Mouse (Mus musculus): ENCODE results near the gene Met.

The Met gene

DNA sequence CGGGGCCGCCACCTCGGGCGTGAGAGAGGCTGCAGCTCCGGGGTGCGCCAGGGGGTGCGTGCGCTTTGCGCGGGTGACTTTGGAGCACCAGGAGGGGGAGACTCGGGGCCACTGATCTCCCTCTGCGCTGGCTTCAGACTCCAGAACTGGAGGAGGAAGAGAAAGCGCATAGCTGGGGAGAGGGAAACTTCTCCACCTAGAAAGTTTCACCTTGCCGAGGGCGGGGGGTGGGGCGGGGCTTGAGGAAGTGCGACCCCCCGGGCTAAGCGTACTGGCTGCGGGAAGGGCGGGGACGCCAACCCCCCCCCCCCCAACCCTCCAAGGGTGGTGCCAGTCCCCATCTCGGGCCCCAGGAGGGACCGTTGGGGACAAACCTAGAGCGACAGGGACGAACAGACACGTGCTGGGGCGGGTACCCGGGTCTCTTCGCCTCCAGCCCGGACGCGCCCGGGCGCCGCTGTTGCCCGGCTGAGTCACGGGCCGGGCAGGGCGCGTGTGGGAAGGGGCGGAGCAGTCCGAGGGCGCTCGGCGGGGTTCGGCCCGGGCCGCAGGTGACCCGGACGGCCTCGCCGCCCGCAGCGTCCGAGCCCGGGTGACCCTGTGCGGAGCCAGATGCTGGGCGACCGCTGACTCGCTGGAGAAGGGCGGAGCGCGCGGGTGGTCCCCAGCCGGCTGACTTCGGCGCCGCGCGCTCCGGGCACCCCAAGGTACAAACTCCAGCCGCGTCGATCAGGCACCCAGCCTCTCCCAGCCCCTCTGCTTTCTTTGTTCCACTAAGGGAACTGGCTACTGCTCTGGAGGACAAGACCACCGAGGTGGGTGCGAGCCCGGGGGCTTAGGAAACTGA is at the start of gene Met:
TSS of gene Met (plus strand) at position 367 of the 847 bp plus-strand sequence.
- DNase-seq (ENCODE audit: low spot score in 2 of 2): no peak

DNA sequence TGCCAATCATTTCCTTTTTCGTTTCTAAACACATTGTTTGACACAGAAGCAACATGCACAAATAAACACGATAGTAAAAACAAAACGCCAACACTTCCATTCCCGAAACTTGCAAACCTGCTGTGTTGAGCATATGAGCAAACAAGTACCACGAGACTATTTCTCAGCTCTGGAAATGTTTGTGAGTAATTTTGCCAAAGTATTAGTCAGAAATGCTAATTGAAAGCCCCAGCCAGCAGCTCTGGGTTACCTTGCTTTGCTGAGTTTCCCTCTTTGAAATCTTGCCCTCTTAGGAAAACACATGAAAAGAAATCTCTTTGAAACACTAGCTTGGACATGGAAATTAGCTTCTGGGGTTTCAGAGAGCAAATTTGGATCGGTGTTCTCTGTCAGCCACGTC is 45.4 kb upstream of the Met start:
- DNase-seq (ENCODE audit: low spot score in 2 of 2): no peak

DNA sequence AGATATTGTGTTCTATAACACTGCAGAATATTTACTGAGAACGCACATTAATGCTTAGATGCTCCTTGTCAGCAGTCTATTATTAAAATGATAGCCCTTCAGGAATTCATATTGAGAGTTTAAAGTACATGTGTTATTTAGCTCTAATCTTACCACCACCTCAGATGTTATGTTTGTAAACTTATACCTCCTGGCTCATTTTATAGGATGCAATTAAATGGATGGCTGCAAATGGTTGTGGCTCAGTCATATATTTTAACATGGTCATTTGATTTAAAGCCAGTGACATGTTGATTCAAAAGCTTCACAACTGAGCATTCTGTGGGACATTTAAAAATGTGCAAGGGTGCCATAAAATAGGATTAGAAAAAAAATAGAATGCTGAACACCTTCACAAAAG is 41.2 kb upstream of the Met start:
- no peak for DNase-seq (ENCODE audit: low spot score in 2 of 2)

DNA sequence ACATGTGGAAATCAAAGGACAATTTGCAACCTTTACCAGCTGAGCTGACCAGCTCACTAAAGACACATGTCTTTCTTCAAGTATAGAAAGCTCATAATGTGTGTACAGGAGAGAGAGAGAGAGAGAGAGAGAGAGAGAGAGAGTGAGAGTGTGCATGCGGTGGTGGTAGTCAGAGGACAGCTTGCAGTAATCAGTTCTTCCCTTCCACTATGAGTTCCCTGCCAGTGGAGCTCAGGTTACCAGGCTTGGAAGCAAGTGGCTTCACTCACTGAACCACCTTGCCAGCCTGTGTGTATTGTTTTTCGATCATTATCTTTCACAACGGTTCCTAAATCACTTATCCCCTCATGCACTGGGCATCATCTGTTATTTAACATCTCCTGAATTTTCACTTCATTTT is 34.6 kb upstream of the Met start:
- DNase-seq (ENCODE audit: low spot score in 2 of 2): no peak

DNA sequence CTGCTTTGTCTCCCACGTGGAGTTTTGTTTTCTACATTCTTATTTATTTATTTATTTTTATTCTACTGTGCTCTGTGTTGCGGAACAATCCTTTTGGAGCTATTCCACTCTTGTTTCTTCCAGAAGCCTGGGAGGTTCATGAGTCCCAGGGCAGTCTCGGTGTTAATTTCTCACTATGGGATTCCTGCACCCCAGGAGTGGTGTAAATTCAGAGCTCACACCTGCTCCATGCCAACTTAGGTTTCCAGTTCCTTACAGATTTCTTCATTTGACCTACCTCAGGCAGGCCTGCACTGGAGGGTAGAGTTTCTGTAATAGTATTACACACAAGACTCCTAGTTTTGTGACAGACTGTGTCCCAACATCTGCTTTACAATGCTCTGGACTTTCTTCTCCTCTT is 34.0 kb upstream of the Met start:
- DNase-seq (ENCODE audit: low spot score in 2 of 2): no peak

DNA sequence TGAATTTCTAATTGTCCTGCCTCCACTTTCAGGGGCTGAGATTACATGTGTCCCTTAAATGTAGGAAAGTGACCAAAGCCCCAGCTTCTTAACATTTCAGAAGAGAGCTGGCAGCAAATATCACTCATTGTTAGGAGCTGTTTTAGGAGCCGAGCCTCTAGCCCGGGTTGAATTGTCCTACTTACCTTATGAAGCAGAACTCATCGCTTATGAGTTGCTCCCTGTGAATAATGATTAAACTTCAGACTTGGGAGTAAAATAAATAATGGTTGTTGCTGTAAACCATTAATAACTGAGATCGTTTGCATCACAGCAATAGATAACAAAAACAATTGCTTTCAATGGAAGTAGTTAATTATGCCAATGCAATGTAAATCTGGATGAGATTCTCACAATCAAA is 20.3 kb upstream of the Met start:
- no peak for DNase-seq (ENCODE audit: low spot score in 2 of 2)

DNA sequence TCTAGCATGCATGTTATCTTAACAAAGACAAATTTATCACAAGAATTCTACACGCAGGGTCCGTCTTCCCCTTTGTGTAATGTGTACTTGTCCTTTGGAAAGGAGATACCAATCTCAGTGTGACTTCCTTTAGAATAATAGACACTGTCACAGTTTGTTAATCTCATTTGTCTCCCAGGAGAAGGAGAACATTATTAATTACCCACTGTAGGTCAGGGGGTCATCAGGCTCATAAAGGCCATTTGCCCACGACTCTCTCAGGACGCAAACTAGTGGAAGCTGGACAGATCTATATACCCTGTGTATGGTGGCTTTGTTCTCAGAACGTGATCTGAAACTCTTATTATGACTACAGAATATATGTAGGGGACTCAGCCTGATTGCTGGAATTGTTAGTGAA is 12.3 kb upstream of the Met start:
- DNase-seq (ENCODE audit: low spot score in 2 of 2): no peak

DNA sequence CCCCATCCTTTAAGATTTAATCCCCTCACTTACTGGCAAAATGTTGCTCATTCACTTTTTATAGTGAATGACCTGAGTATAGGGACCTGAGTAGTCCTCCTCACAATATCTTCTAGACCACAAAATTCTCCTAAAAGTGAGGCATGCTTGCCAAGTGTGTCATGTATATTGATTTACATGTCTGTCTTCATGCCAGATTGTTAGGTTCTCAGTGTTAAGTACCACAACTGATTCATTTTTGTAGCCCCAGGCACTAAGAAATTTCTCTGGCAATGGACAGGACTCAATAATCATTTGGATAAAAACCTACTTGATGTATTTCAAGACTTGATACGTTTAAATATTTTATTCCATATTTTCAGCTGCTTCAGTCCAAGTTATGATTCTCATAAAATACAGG is 8.5 kb upstream of the Met start:
- DNase-seq (ENCODE audit: low spot score in 2 of 2): no peak

DNA sequence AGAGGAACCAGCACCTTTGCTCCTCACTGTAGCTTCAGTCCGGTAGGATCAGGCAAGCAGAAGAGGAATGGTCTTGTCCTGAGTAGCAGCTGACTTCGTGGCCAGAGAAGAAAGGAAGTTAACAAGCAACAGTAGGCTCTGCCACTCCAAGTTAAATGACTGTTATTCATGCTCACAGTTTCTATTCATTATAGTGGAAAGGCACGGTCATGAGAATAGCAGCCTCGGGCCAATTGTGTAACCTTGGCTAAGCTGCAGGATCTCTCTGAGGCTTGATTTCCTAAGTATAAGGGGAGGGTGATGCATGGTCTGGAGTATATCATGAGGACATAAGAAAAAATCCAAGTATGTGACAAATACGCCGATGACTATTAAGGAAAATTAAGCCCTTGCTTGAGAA is 4.0 kb upstream of the Met start:
- DNase-seq (ENCODE audit: low spot score in 2 of 2): no peak

DNA sequence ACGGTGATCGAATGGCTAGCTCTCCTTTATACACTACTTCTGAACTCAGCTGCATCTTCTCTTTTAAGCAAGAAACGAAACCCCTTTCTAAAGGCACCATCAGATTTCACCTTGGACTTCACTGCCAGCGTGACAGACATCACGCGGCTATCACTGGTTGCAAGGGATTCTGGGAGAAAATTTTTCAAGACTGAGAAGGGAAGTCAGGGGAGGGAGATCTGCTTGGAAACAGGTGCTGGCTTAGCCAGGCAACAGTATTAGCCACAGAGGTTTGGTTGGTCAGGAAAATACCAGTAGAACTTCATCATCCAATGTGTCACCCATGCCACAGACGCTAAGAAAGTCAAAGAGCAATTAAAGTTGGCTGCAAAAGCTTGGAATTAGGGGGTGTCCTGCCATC is 2.2 kb upstream of the Met start:
- DNase-seq (ENCODE audit: low spot score in 2 of 2): no peak

DNA sequence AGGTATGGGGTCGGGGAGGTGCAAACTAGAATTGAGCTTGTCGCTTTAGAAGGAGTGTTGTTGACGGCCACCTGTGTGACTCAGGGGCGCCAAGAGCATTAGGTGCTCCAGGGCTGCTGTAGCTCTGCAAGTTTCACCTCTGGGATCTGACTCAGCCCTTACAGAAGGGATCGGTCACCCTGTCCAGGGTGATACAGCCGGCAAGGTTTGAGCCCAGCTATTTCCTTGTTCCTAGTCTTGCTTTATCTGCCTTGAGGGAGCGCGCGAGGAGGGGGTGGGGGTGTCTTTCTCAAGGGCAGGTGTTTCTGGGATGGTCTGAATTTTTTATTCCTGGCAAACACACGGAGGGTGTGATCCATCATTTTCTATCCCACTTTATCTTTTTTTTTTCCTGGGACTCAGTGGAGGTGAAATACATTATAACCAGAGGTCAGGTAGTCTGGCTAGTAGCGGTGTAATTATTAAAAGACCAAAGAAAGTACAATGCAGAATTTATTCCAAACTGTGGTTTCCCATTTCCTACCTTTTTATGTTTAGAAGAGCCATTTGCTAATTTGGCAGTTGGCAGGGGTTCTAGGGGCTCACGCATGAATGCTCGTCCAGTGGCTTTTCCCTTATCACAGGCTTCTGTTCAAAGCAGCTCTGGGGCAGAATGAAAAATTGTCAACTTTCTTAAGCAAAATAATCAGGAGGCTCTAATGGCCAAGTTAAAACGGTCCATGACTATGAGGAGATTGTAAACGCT is 853 bp downstream of the Met start:
- DNase-seq (ENCODE audit: low spot score in 2 of 2): no peak

DNA sequence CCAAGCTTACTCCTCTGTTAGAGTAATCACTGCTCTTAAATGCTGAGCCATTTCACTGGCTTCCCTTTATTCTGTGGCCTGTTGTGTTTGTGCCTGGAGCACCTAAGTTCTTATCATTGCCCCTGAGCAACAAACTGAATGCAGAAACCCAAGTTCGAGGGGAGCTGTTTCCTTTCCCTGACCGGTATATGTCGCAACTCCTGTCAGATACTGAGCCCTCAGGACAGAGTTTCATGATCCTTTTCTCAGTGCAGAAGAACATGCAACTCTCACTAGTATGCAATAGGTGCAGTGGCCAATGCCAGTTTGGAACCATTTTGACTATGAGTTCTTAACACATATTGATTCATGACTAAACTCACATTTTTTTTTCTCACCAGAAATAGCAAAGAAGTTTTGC is 2.9 kb downstream of the Met start:
- no peak for DNase-seq (ENCODE audit: low spot score in 2 of 2)

DNA sequence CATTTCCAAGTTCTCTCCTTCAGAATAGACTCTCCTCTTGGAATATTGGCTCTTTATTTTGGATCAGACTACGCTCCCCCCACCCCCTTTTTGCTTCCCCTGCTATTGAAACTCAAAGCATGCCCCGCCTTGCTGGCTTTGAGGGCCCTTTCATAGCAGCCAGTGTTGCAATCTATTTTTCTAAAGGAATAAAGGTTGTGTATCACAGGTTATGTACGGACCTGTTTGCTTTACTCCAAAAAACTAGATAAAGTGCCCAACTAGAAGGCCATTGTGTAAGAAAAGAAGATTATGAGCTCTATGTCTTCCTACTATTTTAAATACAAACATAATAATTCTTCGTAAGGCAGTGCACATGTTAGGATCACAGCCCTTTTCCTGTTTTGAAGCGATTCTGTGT is 5.4 kb downstream of the Met start:
- DNase-seq (ENCODE audit: low spot score in 2 of 2): no peak

DNA sequence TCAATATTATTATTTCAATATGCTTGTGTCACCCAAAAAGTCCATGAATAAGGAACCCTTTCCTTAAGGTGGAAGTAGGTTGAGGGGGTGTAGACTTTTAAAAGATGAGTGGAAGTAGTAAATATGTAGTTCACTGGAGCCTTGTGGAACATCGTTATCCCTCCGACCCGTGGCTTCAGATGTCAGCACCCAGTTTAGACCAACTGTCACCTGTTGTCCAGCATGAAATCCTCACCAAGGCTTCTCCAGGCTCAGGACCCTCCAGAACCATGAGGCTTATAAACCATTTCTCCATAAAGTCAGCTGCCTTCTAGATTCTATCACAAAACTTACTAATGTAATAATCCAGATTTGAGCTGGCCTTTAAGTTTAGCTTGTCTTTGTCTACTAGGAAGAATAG is 9.5 kb downstream of the Met start:
- DNase-seq (ENCODE audit: low spot score in 2 of 2): no peak

DNA sequence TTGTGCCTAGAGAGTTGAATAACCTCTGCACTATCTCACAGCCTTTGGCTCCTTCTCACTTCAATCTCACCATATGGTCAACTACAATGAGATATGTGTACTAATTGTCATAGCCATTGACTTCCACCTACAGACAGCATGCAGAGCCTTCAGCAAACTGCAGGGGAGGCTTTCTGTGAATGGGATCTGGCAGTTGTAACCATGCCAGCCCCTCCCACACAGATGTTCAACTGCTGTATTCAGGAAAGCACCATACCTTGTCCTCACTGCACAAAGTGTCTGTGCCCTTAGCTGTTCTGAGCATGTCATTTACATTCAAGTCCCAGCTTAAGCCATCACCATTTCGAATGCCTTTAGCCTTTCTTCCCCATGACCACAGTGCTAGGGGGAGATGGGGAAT is 14.2 kb downstream of the Met start:
- no peak for DNase-seq (ENCODE audit: low spot score in 2 of 2)

DNA sequence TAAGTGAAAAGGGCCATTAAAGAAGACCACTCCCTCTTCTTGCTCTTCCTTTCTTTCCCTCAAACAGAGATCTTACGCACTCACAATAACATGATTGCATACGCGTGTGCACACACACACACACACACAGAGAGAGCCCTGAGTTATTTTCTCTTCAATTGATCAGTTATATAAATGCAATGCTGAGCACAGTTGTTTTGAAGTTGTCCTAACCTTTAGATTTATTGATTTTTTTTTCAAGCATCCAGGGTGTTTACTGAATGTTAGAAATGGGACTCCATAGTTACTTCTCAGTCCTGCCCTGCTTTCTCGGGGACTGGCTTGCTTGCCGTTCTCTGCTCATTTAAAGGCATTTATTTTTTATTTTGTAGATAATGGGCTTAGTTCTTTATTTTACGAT is 14.7 kb downstream of the Met start:
- no peak for DNase-seq (ENCODE audit: low spot score in 2 of 2)

DNA sequence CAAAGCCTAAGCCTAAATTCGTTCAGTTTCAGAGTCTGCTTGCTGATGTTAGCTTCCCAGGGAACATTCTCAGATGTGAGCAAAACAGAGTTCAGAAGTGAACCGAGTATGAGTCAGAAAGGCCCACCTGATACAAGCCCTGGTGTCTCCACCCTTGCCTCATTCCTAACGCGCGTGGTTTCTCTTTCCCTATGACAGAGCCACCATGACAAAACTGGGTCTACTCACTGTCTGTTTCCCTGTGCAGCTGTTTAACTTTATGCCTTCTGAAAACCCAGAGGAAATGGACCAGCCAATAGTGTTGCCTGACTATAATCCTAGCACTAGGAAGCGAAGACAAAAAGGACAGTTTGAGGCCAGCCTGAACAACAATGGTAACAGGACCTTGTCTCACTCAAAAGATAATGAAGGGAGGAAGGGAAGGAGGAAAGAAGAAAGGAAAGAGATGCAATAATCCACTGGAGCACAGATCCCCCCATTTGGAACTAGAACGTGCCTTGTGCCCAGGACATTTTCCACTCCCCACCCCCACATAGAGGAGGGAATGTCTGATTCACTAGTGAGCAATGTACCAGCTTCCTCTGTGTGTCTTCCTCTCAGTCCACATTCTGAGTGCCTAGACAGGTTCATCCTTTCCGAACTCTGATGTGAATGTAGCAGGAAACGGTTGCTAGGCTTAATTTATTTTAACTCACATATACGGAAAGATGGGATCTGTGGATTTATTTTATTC is 15.4 kb downstream of the Met start:
- no peak for DNase-seq (ENCODE audit: low spot score in 2 of 2)

DNA sequence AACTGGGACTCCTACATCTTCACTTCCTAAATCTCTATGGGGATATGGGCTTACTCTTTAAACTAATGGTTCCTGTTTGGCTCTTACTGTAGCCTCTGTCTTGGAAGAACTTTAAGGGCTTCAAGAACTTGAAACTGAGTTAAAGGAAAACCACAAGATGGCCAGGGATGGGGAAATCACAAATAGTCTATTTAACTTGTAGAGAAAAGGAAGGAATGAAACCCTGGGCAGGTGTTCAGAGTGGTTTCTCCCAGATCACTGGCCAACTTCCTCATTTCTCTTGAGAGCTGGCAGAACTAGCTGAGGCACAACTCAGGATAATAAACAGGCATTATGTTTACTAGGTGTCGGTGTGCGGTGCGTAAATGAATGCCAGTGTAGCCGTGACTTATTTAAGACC is 17.5 kb downstream of the Met start:
- DNase-seq (ENCODE audit: low spot score in 2 of 2): no peak

DNA sequence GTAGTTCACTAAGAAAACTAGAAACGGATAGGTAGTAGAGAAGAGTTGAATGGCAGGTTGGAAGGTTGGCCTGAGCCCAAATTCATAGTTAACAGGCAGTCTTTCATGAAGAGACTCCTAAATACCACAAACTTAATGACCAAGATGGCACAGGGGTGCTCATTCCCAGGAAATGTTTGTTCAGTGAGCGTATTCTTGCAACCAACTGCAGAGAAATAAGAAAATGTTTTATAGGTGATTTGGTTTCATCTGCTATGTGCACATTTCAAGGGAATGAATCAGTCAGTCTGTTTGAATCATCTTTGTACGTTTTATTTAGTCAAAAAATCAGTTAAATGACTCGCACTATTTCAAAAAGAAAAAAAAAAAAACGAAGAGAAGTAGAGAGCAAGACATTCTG is 21.6 kb downstream of the Met start:
- no peak for DNase-seq (ENCODE audit: low spot score in 2 of 2)

DNA sequence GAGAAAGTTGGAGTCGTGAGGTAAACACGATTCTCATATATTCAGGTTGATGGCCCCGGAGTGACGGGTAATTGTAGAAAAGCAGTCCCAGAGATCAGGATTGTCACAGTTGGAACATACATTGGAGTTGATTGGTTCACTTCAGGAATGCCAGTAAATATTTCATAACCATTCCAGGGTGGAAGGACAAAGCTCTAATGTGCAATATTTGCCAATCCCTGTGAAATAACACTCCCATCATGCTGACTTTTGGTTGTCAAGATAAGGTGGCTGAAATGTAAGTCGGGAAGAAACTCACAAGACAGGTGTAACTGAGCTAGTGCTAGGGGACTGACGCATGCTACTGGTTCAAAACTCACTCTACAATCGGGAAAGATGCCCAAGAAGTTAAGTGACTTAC is 22.2 kb downstream of the Met start:
- DNase-seq (ENCODE audit: low spot score in 2 of 2): no peak

DNA sequence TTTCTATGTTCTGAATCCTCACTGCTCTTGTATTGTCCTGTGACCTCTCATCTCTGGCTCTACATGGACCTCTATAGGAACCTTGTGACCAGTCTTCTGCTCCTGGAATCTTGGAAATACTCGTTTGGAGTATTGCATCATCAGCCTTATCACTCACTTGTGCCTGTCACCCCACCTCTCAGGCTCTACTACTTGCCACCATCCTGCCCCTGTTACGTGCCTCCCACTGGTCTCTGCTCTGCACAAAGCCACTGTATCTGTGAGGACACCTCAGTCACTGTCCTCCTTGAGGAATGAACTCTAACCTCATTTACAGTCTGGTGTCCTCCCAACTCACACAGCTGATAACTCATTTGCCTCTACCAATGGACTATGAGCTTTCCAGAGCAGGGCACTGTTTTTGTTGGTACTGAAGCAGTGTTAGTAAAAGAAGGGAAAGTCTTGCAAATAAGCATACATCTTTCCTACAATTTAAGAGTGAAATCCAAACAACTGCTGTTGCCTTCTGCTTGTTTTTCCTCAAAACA is 24.8 kb downstream of the Met start:
- DNase-seq (ENCODE audit: low spot score in 2 of 2): no peak

DNA sequence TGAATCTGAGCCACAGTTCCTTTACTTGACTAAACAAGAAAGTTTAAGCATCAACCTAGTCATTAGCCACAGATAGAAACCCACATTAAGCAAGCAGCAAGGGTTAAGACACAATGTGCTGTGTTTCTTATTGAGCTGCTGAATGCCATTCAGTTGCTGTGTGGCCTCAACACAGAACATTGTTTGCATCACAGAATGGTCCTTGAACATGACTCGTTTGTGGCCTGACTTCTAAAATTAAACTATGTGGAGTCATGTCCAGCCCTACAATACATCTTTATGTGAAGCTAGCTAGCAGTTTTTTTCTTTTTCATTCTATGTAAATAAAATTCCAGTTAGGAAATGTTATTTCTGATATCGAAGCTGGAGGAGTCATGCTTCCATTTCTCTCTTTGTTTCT is 27.2 kb downstream of the Met start:
- DNase-seq (ENCODE audit: low spot score in 2 of 2): no peak

DNA sequence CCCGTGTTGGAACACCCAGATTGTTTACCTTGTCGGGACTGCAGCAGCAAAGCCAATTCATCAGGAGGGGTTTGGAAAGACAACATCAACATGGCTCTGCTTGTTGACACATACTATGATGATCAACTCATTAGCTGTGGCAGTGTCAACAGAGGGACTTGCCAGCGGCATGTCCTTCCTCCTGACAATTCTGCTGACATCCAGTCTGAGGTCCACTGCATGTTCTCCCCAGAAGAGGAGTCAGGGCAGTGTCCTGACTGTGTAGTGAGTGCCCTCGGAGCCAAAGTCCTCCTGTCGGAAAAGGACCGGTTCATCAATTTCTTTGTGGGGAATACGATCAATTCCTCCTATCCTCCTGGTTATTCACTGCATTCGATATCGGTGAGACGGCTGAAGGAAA is 27.9 kb downstream of the Met start:
- DNase-seq (ENCODE audit: low spot score in 2 of 2): no peak

All from right cerebral cortex, postnatal 36 days (tissue).